Mouse (Mus musculus): ENCODE results near the gene Bphl.

DNA sequence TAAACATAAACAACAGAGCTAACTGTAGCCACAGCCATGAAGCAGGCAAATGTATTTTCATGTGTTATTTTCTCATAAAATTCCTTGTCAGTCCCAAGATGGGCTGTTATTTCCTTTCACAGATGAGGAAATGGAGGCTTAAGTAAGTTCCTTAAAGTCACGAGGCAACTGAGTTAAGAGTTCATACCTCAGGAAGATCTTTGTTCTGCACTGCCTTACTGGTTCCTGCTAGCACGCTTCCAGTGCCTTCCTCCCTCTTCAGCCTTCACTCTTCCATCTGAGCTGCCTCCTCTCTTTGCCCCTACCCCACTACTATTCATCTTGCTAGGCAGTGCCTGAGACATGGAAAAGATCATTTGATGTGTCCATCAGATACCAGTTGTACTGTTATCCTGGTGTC is 30.2 kb upstream of the Bphl start:
- TF ChIP-seq CTCF (IDR thresholded peaks at IDR 0.05; ENCODE audit: low read depth, low read length), result no peak
- no peak for TF ChIP-seq POLR2A (IDR thresholded peaks at IDR 0.05; ENCODE audit: insufficient read depth, low read length)
- TF ChIP-seq EP300 (IDR thresholded peaks at IDR 0.05; ENCODE audit: insufficient read depth, low read depth, low read length), result no peak

Measured in ES-Bruce4 (cell line).